Mouse (Mus musculus) lung, postnatal 0 days (tissue): ENCODE results near the gene Tnfaip6.

Experiments
- CTCF ChIP-seq: IDR thresholded peaks from 2 replicates; pipeline ENCODE4 v1.5.1; 2016; ENCODE audit warnings: antibody characterized with exemption, mild to moderate bottlenecking
- EP300 ChIP-seq: IDR thresholded peaks from 2 replicates; pipeline ENCODE4 v1.6.1; 2016; ENCODE audit warnings: antibody characterized with exemption, mild to moderate bottlenecking, control low read depth

DNA sequence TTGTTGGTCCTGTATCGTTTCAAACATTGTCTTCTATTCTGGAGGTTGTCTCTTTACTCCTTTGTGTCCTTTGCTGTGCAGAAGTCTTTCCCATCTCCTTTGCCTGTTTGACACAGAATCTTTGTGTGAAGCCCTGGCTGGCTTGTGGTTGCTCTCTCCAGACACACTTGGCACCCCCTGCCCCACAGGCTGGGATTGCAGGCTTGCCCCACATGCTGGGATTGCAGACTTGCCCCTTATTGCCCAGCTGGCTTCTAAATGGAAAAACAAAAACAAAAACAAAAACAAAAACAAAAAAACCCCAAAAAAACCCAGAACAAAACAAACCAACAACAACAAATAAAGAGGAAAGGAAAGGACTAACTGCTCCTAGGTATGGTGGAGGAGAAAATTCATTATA is 30.8 kb downstream of the Tnfaip6 start:
- no peak for TF ChIP-seq CTCF
- no peak for TF ChIP-seq EP300
